Mouse (Mus musculus) adrenal gland, postnatal 10 days (tissue): ENCODE measurements around the gene Tfcp2. TPM values are rescaled to one million over a fixed set of nuclear protein-coding genes. Genes with fewer than 3 reads are reported as not detected.

Source experiments
- total RNA-seq, 2 experiments: library from RNA; stranded (reverse); gene quantifications; 2 replicates each; pipeline ENCODE4 v1.2.3; 2021

Gene Tfcp2
- total RNA-seq, 2 experiments from 2014 or later = 18.1 to 24.6 TPM

Other genes with a start within 250 kb of the Tfcp2 start
- gene Mettl7a1, start 247.9 kb downstream of the Tfcp2 start, total RNA-seq = 10 to 100 TPM; 67.7 to 72.2 TPM
- gene Mettl7a3, start 217.1 kb downstream of the Tfcp2 start, total RNA-seq = under 1 TPM; 0.18 to 0.64 TPM
- gene Methig1, start 198.9 kb downstream of the Tfcp2 start, total RNA-seq = under 1 TPM in 1 of 2 experiments, not detected in 1; 0.67 TPM
- 1 to 10 TPM; 1.2 to 1.8 TPM for gene Mettl7a2, start 198.8 kb downstream of the Tfcp2 start, total RNA-seq
- gene Higd1c, start 187.5 kb downstream of the Tfcp2 start, total RNA-seq = under 1 TPM in 1 of 2 experiments, not detected in 1; 0.70 TPM
- gene Gm5475, start 129.9 kb downstream of the Tfcp2 start, total RNA-seq = under 1 TPM in 1 of 2 experiments, not detected in 1; 0.09 TPM
- gene Slc11a2, start 126.9 kb downstream of the Tfcp2 start, total RNA-seq = 10 to 100 TPM; 60.6 to 72.7 TPM
- 100 to 1,000 TPM; 298 to 353 TPM for gene Letmd1, start 83.0 kb downstream of the Tfcp2 start, total RNA-seq
- 1 to 10 TPM; 4.4 to 5.5 TPM for gene Csrnp2, start 56.5 kb downstream of the Tfcp2 start, total RNA-seq
- 10 to 100 TPM; 22.0 to 29.0 TPM for gene Pou6f1, start 48.0 kb upstream of the Tfcp2 start, total RNA-seq
- 100 to 1,000 TPM; 171 to 182 TPM for gene Dazap2, start 63.3 kb upstream of the Tfcp2 start, total RNA-seq
- 10 to 100 TPM; 29.6 to 41.6 TPM for gene Smagp, start 84.9 kb upstream of the Tfcp2 start, total RNA-seq
- gene Bin2, start 117.5 kb upstream of the Tfcp2 start, total RNA-seq = 1 to 10 TPM; 5.5 to 5.8 TPM
- 10 to 100 TPM; 22.1 to 23.9 TPM for gene Cela1, start 135.9 kb upstream of the Tfcp2 start, total RNA-seq
- 1 to 10 TPM; 9.6 to 9.9 TPM for gene Galnt6, start 177.4 kb upstream of the Tfcp2 start, total RNA-seq
- gene Slc4a8, start 209.7 kb upstream of the Tfcp2 start, total RNA-seq = 10 to 100 TPM in 1 of 2 experiments, 1 to 10 TPM in 1; 9.5 to 12.6 TPM